Mouse (Mus musculus): ENCODE data around the gene Islr. TPM values are rescaled to one million over a fixed set of nuclear protein-coding genes. Genes with fewer than 3 reads are reported as not detected.

The Islr gene
- polyA plus RNA-seq, 1 experiment = not detected

DNA sequence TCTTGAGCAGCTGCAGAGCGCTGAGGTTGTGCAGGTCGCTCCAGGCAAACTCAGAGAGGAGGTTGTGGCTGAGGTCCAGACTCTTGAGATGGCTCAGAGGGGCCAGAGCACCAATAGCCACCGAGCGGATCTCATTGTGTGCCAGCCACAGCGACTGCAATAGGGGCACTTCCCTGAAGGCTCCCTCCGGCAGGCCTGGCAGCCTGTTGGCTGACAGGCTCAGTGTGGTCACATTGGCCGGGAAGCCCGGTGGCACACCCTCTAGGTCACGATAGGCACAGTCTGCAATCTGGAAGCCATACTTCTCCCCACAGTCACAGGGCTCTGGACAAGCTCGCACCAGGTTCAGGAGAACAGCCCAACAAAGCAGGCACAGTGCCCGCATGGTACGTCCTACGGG, 46.3 kb downstream of the Islr start:
- Histone ChIP-seq H3K4me3 (ENCODE audit: insufficient read depth, low read length) (no peak overlapping the region), H3K27ac (ENCODE audit: insufficient read depth, low read depth, low read length) (no peak overlapping the region), H3K4me1 (ENCODE audit: control insufficient read depth, insufficient read depth, low read length) (no peaks in the 10 kb centered on the region)
- no peak for TF ChIP-seq POLR2A (IDR thresholded peaks at IDR 0.05; ENCODE audit: borderline replicate concordance, low read depth, low read length)
- no peak for TF ChIP-seq CTCF (IDR thresholded peaks at IDR 0.05; ENCODE audit: low read depth, low read length)

DNA sequence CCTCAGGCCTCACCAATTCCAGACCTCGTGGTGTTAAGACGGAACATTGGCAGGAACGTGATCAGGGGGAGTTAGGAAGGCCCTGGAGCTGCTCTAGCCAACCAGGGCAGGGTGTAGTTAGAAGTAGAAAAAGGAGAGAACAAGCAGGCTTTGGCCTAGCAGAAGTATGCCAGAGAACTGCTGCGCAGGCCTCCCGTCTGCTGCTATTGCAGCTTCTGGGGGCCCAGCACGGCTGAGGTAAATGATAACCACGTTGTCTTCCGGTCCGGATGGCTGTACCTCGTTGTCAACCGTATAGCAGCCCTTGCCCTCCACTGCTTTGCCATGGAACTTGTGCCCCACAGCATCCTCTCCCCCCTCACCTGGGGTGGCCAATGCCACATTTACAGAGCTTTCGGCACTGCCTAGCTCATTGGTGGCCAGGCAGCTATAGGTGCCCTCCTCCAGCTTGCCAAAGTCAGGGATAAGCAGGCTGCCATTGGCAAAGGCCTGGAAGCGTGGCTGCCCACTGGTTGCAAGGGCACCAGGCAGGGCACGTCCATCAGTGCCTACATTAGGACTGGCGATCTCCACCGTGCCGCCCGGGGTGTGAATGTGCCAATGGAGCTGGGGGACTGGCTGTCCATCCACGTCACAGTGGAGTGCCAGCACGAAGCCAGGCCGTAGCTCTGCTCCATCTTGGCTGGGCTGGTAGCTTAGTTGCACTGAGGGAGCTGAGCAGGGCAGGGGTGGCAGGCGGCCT, 47.1 kb downstream of the Islr start:
- Histone ChIP-seq H3K4me3 (ENCODE audit: insufficient read depth, low read length) (no peak overlapping the region), H3K27ac (ENCODE audit: insufficient read depth, low read depth, low read length) (no peak overlapping the region), H3K4me1 (ENCODE audit: control insufficient read depth, insufficient read depth, low read length) (no peaks in the 10 kb centered on the region)
- TF ChIP-seq POLR2A (IDR thresholded peaks at IDR 0.05; ENCODE audit: borderline replicate concordance, low read depth, low read length) = no peak
- no peak for TF ChIP-seq CTCF (IDR thresholded peaks at IDR 0.05; ENCODE audit: low read depth, low read length)

DNA sequence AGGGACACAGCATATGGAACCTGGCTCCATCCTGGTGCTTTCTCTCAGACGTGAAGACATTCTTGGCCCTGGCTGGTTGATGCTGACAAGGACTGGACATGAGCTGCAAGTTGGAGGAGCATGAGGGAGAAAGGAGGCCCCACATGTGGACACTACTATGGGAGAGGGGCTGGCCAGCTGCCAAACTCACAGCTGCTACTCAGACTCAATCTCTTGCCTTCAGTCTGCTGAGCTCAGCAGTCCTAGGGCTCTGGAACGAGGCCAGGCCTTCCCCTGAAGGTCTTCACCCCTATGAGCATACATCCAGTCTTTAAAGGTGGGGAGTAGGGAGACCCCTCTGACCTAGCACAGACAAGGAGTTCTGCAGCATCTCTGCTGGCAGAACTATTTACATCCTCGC, 48.7 kb downstream of the Islr start:
- Histone ChIP-seq H3K27ac (ENCODE audit: insufficient read depth, low read depth, low read length) (no peak overlapping the region), H3K4me3 (ENCODE audit: insufficient read depth, low read length) (no peak overlapping the region), H3K4me1 (ENCODE audit: control insufficient read depth, insufficient read depth, low read length) (no peaks in the 10 kb centered on the region)
- TF ChIP-seq POLR2A (IDR thresholded peaks at IDR 0.05; ENCODE audit: borderline replicate concordance, low read depth, low read length) (no peak), CTCF (IDR thresholded peaks at IDR 0.05; ENCODE audit: low read depth, low read length) (no peak)

DNA sequence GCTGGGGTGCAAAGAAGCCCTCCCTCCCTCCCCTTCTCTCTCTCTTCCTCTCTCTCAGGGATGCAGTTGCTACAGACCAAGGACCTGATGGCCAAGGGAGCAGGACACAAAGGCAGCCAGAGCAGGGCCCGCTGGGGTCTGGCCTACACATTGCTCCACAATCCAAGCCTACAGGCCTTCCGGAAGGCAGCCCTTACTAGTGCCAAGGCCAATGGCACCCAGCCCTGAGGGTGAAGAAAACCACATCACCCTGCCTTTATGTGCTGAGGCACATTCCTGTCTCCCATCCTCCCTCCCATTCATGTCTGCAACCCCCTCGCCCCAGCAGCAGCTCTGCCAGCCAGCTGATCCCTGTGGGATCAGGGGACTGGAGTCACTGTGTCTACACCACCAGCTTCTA, 51.0 kb downstream of the Islr start:
- TF ChIP-seq CTCF (IDR thresholded peaks at IDR 0.05; ENCODE audit: low read depth, low read length) (no peak), POLR2A (IDR thresholded peaks at IDR 0.05; ENCODE audit: borderline replicate concordance, low read depth, low read length) (no peak)
- H3K4me1 ChIP-seq (ENCODE audit: control insufficient read depth, insufficient read depth, low read length) = no peaks in the 10 kb centered on the region
- H3K27ac ChIP-seq (ENCODE audit: insufficient read depth, low read depth, low read length) = no peak overlapping the region
- H3K4me3 ChIP-seq (ENCODE audit: insufficient read depth, low read length) = no peak overlapping the region

DNA sequence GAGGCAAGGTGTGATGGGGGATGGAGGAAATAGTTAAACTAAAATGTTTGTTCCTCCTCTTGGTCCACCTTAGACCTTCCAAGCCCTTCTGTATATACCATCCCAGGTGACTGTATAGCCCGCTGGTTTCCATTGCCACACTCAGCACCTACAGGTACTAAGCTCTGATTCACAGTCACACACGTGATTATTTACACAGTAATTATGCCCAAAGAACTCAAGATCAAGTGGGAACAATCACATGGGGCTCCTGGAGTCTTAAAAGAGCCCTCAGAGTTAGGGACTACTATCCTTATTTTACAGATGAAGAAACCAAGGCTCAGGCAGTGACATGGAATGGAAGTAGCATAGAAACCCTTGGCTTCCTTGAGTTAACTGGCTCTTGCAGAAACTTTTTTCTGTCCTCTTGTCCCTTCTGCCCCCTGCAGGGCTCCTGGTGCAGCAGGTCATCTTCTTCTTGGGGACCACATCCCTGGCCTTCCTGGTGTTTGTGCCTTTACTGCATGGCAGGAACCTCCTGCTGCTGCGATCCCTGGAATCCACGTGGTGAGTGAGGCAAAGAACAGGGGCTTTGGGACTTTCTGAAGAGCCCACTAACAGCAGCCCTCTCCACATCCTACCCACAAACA, 53.3 kb downstream of the Islr start:
- Histone ChIP-seq H3K4me3 (ENCODE audit: insufficient read depth, low read length) (no peak overlapping the region), H3K27ac (ENCODE audit: insufficient read depth, low read depth, low read length) (no peak overlapping the region), H3K4me1 (ENCODE audit: control insufficient read depth, insufficient read depth, low read length) (no peaks in the 10 kb centered on the region)
- no peak for TF ChIP-seq POLR2A (IDR thresholded peaks at IDR 0.05; ENCODE audit: borderline replicate concordance, low read depth, low read length)
- no peak for TF ChIP-seq CTCF (IDR thresholded peaks at IDR 0.05; ENCODE audit: low read depth, low read length)

DNA sequence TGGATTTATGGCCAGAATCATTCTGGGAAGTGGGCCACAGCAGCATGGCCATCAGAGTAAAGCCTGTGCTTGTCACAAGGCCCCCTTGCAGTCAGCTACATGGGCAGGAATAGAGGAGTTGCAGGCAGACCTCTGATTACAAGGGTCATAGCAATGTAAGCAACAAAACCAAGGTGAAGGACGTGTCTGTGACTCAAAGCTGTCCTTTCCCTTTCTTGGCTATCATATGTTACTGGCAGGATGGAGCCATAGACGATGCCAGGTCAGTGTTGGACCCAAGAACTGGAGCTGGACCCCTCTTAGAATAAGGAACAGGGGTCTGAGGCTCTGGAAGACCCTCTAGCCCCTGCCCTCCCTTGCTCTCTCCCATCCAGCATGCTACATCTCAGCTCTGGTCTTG, 55.3 kb downstream of the Islr start:
- Histone ChIP-seq H3K27ac (ENCODE audit: insufficient read depth, low read depth, low read length) (no peak overlapping the region), H3K4me3 (ENCODE audit: insufficient read depth, low read length) (no peak overlapping the region)
- TF ChIP-seq CTCF (IDR thresholded peaks at IDR 0.05; ENCODE audit: low read depth, low read length) = no peak
- TF ChIP-seq POLR2A (IDR thresholded peaks at IDR 0.05; ENCODE audit: borderline replicate concordance, low read depth, low read length) = no peak

DNA sequence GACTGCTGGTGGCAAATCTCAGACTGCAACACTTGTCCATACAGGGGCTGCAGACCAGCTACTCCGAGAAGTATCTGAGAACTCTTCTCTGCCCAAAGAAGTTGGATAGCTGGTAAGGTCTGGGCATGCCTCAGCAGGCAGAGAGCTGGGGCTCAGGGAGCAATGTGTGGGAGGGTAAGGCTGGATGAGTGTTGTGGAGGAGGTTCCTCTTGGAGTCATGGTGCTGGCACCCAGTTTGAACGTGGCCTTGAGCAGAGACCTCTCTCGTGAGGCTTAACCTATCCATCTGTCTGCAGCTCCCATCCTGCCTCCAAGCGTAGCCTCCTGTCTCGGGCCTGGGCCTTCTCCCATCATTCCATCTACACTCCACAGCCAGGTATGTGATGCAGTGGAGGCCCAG, 58.7 kb downstream of the Islr start:
- Histone ChIP-seq H3K4me3 (ENCODE audit: insufficient read depth, low read length) (no peak overlapping the region), H3K4me1 (ENCODE audit: control insufficient read depth, insufficient read depth, low read length) (no peaks in the 10 kb centered on the region), H3K27ac (ENCODE audit: insufficient read depth, low read depth, low read length) (no peak overlapping the region)
- TF ChIP-seq POLR2A (IDR thresholded peaks at IDR 0.05; ENCODE audit: borderline replicate concordance, low read depth, low read length) (no peak), CTCF (IDR thresholded peaks at IDR 0.05; ENCODE audit: low read depth, low read length) (no peak)

More for the DNA sequence above, 55.3 kb downstream of the Islr start:
- no peaks in the 10 kb centered on the region for H3K4me1 ChIP-seq (ENCODE audit: control insufficient read depth, insufficient read depth, low read length)

DNA sequence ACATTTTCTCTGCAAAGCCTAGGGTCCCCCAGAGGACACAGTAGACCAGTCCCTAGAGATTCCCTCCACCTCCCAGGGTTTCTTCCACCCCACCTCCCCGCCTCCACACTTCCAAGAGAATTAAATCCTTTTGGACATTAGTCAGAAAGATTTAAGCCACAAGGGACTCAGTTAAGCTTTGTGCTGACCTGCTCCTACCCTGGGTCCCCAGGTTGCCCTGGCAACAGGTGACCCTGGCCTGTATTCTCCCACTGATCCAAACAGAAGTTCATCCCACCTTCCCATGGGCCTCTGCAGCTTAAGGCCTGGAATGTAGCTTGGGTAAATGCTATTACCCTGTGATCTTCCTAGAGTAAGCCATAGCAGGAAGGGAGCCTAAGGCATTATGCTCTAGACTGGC, 59.4 kb downstream of the Islr start:
- H3K27ac ChIP-seq (ENCODE audit: insufficient read depth, low read depth, low read length) = no peak overlapping the region
- no peaks in the 10 kb centered on the region for H3K4me1 ChIP-seq (ENCODE audit: control insufficient read depth, insufficient read depth, low read length)
- no peak overlapping the region for H3K4me3 ChIP-seq (ENCODE audit: insufficient read depth, low read length)
- TF ChIP-seq POLR2A (IDR thresholded peaks at IDR 0.05; ENCODE audit: borderline replicate concordance, low read depth, low read length) = no peak
- TF ChIP-seq CTCF (IDR thresholded peaks at IDR 0.05; ENCODE audit: low read depth, low read length) = no peak

DNA sequence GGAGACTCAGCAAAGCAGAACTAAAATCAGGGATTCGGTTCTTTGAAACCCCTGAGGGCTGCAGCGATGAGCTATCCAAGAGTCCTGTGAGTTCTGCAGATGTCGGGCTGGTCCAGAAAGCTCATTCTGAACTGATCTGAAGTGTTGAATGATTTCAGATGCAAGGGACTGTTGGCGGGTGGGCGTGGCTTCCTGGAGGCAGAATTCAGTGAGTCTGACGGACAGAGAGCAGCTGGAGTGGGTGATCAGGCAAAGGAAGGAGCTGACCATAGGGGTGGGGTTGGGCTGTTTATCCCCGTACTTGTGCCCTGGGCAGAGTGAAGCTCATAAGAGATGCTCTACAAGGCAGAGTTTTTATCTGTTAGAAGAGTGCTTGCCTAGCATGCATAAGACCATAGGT, 60.7 kb downstream of the Islr start:
- H3K4me1 ChIP-seq (ENCODE audit: control insufficient read depth, insufficient read depth, low read length) = no peaks in the 10 kb centered on the region
- H3K4me3 ChIP-seq (ENCODE audit: insufficient read depth, low read length) = no peak overlapping the region
- no peak overlapping the region for H3K27ac ChIP-seq (ENCODE audit: insufficient read depth, low read depth, low read length)
- TF ChIP-seq POLR2A (IDR thresholded peaks at IDR 0.05; ENCODE audit: borderline replicate concordance, low read depth, low read length) (no peak), CTCF (IDR thresholded peaks at IDR 0.05; ENCODE audit: low read depth, low read length) (no peak)

DNA sequence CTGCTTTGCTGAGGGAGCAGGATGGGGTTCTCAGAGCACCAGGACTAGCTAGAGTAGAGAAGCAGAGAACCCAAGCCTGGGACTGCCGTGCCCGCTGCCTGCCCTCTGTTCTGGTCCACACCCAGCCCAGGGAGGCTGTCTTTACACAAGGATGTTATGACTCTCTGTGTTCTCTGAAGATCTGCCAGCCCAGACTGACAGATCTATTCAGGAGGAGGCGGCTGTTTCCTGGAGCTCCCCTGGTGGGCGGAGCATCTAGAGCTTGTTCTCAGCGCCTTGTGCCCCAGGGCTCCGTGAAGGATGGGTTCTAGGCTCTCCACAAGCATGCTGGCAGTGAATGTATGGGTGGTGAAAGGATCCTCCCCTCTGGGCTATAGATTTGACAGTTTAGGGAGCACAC, 64.2 kb downstream of the Islr start:
- Histone ChIP-seq H3K4me1 (ENCODE audit: control insufficient read depth, insufficient read depth, low read length) (no peaks in the 10 kb centered on the region), H3K27ac (ENCODE audit: insufficient read depth, low read depth, low read length) (no peak overlapping the region), H3K4me3 (ENCODE audit: insufficient read depth, low read length) (no peak overlapping the region)
- TF ChIP-seq POLR2A (IDR thresholded peaks at IDR 0.05; ENCODE audit: borderline replicate concordance, low read depth, low read length) (no peak), CTCF (IDR thresholded peaks at IDR 0.05; ENCODE audit: low read depth, low read length) (no peak)
